Mouse (Mus musculus) urinary bladder, adult 18-20 months (tissue): ENCODE results near the gene Ankdd1b.

Experiments
- DNase-seq, 2 experiments: peaks; one replicate each; pipeline ENCODE4 v3.0.0; 2022; ENCODE audit warnings: low spot score in 2 of 2, mixed read lengths in 2 of 2

Gene Ankdd1b

DNA sequence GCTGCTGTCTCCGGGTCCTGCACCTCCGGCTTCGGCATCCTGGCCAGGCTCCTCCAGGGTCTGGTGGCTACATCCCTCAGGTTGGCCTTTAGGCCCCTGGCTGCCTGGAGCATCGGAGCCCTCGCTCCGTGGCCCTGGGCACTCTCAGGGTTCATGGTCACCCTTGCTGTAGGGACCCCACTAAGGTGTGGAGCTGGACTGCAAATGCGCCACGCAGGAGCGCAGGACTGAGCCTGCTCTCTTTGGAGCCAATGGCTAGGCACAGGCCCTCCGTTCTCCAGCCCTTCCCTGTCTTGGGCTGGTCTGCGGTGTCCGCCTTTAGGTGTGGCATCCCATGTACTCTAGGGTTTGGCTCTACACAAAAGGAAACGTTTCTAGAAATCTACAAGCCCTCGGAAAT, at the start of gene Ankdd1b:
Gene Ankdd1b, minus strand, starts transcription at position 242 of the 400 bp plus-strand sequence.
- DNase-seq, result peak in 1 of 2 experiments; percentile 12

- DNase-seq, result no peak
These were observed 46.3 kb upstream of the Ankdd1b start for GRCm38 (mm10) chr13:96517335-96517734.

DNA sequence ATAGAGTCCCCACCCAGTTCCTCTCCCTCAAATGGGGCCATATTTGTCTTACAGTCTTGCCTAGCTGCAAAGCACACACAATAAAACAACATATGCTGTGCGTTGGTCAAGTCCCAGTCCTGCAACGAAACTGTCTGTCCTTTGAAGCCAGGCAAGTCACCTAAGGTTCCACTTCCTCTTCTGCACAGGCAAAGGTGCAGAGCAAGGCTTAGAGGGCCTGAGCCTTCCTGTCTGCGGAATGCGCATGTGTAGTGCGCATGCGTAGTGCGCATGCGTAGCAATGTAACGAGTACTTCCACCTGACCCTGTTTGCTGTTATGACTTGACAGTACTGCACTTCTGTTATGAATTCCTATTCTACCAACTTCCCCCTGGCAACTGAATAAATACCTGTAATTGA, 45.3 kb upstream of the Ankdd1b start:
- no peak for DNase-seq

DNA sequence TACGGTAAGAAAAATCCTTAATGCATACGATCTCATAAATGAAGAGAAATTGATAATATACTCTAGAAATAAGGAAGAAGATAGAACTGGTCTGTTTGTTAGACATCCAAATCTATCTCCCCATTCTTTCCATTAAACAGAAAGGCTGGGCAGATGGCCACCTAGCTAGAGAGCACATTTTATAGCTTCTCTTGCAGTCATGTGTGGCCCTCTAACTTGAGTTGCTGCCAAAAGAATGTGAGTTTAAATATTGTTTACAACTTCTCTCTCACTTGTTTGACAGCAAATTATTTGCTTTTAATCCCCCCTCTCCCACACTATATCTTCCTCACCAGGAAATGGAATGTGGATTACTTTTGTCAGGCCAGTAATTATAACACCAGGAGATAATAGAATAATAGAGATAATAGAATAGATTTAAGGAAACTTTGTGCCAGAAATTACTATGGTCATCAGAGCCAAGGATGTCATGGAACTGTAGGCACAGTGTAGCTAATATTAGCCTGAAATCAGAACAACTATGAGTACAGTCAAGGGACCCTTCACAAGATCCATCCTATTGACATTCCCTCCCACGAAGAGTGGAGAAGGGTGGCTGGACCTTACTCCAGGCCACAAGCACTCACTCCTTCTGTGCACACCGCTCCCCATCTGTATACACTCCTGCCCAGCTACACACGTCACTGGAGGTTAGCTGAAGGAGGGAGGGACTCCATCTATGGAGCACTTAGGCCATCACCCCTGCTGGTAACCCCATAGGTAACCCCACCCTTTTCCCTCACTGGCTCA, 43.4 kb upstream of the Ankdd1b start:
- no peak for DNase-seq

GRCm38 (mm10) chr13:96511893-96512292, 40.9 kb upstream of the Ankdd1b start:
- no peak for DNase-seq

DNA sequence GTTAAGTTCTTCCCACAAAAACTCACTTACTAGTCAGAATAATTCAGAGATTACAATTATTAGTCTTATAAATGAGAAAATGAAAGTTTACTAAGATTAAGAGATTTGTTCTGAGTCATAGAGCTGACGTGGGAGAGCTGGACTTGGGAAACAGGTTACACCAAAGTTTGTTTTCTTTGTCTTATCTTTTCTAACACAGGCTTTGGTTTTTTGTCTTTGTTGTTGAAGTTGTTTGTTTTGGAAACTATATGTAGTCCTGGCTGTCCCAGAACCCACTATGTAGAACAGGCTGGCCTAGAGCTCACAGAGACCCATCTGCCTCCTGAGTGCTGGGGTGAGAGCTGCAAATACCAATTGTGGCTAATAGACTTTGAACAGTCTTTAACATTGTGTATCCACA, 40.3 kb upstream of the Ankdd1b start:
- no peak for DNase-seq

- peak in 1 of 2 experiments; percentile 31 for DNase-seq
These were observed 39.6 kb upstream of the Ankdd1b start for GRCm38 (mm10) chr13:96510635-96511034.

DNA sequence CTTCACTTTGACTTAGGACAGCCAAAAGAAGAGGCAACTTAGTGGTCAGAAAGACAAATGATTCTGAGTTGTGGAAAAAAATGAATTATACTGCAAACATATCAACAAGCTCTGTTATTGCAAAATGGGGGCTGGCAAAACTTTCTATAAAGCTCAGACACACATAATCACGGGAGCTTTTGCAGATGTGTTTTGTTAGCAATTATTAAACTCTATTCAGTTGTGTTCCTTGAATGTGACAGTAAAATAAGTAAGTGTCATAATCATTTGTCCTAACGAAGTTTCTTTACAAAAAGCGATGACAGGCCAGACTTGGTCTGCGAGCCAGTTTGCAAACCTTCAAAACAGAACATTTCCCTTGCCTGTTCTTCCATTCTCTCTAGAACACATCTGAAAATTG, 36.5 kb upstream of the Ankdd1b start:
- no peak for DNase-seq

DNA sequence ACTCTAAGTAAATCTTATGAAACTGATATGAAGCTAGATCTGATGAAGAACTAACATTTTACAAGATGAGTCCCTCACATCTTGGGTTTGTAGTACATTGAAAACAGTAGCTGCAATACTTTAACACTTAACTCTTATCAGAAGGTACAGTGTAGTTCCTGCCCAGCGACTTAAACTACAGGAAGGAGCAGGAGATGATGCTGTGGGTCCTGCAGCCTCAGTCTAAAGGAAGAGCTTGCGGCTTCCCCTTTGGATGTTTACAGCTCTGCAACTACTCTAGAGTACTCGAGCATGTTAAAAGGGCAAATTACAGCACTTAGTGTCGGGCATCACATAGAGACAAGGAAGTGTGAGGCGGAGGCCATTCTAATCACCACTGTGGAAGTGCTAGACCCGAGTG, 35.3 kb upstream of the Ankdd1b start:
- no peak for DNase-seq

GRCm38 (mm10) chr13:96505661-96506060, 34.7 kb upstream of the Ankdd1b start:
- no peak for DNase-seq

DNA sequence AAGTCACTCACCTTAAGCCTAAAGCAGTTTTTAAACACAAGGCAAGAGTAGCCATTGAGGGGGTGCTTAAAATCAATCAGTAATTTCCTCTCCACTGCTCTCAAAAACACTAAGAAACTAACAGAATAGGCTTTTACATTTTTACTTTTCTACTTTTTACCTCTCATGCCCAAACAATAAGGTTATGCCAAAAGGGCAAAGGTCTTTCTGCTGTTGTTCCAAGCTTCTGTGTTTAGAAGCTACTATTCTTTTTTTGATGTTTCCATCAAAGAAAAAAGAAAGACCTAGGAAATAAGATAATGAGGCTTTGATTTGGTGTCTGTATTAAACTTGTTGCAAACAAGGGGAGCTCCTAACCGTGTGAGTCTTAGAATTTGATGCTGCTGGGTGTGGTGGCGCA, 28.9 kb upstream of the Ankdd1b start:
- no peak for DNase-seq

- DNase-seq, result no peak
These were observed 25.6 kb upstream of the Ankdd1b start for GRCm38 (mm10) chr13:96496630-96497029.

- DNase-seq, result no peak
These were observed 19.4 kb upstream of the Ankdd1b start, which contains the start of gene Gm17622 for GRCm38 (mm10) chr13:96490433-96490832. Gene Gm17622, plus strand, starts transcription at chr13:96490733.

DNA sequence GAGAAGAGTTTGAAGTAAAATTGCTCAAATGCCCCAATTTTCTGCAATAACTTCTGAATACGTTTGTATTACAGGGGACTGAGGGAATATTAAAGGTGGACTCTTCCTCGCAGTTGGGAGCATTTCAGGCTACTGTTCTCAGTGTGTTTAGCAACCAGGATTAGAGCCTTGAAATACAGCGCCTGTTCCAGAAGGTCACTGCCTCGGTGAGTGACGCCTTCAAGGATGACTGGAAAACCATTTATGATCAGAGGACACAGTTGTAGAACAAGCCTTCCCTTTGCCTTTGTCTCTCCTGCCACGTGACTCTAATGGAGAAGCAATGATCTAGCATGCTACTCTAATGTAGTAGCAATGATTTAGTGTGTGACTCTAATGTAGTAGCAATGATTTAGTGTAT, 17.0 kb upstream of the Ankdd1b start:
- no peak for DNase-seq

GRCm38 (mm10) chr13:96487230-96487629, 16.2 kb upstream of the Ankdd1b start:
- no peak for DNase-seq

GRCm38 (mm10) chr13:96478991-96479390, 8.0 kb upstream of the Ankdd1b start:
- no peak for DNase-seq

DNA sequence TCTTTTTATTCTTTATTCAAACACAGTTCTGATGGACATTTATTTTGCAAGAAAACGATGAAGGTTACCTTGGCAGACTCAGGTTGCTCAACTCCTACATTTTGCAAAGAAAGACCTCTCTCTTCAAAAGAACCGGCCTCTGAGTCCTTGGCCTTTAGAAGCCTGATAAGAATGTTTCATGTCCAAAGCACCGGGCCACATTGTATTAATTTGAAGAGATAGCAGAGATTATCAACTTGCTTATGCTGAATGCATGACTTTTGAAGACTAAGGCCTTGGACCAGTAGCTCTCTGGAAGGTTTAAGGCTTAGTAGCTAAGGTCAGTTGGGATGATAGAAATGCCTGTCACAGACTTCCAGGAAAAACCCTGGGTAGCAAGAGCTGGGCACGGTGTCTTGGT, 6.2 kb upstream of the Ankdd1b start:
- DNase-seq, result no peak

DNA sequence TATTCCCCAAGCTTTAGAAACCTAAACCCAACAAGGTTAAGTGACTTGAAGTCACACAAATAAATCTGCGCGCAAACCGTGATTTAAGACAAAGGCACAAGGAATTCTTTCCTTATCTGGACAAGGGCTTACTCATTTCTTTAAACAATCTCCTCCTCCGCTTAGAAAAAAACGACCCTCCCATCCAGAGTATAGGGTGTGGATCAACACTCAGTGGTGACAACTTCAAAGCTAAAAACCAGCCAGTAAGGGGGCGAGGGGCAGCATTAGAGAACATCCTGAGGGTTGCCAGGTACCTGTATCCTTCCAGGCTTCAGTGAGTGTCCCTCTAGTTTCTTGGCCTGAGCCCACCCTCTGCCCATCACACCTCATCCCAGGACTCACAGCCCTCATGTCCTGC, 442 bp downstream of the Ankdd1b start:
- no peak for DNase-seq

DNA sequence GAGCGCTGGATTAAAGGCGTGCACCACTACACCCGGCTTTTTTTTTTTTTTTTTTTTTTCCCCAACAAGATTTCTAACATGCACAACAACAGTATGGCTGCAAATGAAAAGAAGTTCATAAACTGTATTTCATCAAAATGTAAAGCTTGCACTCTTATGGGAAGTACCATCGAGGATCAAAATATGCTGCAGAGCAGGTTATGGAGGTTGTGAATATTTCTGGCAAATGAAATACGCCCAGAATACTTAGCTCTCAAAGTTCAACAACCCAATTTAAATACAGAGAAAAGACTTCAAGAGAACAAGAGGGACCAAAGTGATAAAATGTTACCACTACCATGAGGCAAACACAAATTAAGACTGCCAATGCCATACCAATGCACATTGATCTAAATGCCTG, 2.3 kb downstream of the Ankdd1b start:
- no peak for DNase-seq

- no peak for DNase-seq
These were observed 5.7 kb downstream of the Ankdd1b start for GRCm38 (mm10) chr13:96465315-96465714.

DNA sequence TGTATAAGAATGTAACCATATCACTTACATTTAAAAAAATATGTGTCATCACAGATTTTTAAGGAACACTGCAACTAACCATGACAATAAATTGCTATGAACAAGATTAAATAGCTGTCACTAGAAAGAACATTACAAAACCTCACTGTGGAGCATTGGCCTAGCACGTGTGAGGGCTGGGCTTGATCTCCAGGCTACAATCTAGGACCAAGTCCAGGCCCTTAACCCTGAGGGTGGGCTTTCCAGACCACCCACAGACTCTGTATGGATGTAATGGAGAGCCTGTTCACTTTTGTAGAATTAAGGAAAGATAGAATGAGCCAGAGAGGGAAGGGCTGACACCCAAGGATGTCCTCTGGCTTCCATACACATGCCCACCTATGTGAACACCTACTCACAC, 8.4 kb downstream of the Ankdd1b start:
- DNase-seq, result no peak

GRCm38 (mm10) chr13:96458606-96459005, 12.4 kb downstream of the Ankdd1b start:
- DNase-seq, result no peak

- no peak for DNase-seq
These were observed 13.0 kb downstream of the Ankdd1b start for GRCm38 (mm10) chr13:96458018-96458417.

- DNase-seq, result no peak
These were observed 13.4 kb downstream of the Ankdd1b start for GRCm38 (mm10) chr13:96457566-96457965.
